Mouse (Mus musculus): ENCODE data around the gene Folr2.

GRCm38 (mm10) chr7:101902846-101903245, 45.9 kb upstream of the Folr2 start:
- no peak for TF ChIP-seq POLR2A (IDR thresholded peaks at IDR 0.05; ENCODE audit: borderline replicate concordance, insufficient read depth, low read length)
- TF ChIP-seq CTCF (IDR thresholded peaks at IDR 0.05; ENCODE audit: borderline replicate concordance, insufficient read depth, low read depth, low read length): no peak

Data from cerebellum, adult 2 months (tissue).